ENCODE assay signal across 8 mouse cellular contexts in the genomic region with DNA sequence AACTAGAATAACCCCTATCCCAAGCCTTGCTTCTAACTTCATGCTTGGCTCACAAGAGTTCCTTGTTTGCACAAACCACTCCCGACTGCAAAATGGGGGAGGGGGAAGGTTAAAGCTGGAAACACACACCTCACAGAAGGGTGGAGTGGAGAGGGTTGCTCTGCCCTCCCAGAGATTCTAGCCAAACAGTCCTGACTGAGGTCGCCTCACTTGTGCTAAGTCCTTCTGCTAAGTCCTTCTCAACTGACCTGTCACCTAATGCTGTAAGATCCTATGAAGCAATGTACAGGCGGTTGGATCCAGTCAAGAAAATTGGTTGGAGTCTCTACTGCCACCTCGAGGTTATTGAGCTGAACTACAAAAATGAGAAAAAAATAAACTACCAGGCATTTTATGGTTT. TPM values are rescaled to one million over a fixed set of nuclear protein-coding genes. Genes with fewer than 3 reads are reported as not detected.
DNase-seq lines count a peak whose midpoint lies in the region; ATAC-seq lines count a peak whose summit lies in the region.

No protein-coding gene starts in this region.

- H3K9me3 ChIP-seq in megakaryocyte, embryonic 14.5 days = no peaks in the 10 kb centered on the region

- intact Hi-C loops in gastrocnemius, postnatal 14 days (cut with DNase I; ENCODE audit: low total_unique reads) = loop anchor here (10.0 kb wide), 1 partner anchor 408 kb away; no protein-coding TSS in a partner anchor

- peaks cover 68% of the 10 kb centered on the region for H3K4me1 ChIP-seq in megakaryocyte, embryonic 14.5 days

- peak overlapping the region; percentile 77 for H3K4me3 ChIP-seq in megakaryocyte, embryonic 14.5 days (replicated peaks)

- no peaks in the 10 kb centered on the region for H3K27me3 ChIP-seq in megakaryocyte, embryonic 14.5 days (replicated peaks)

- H3K36me3 ChIP-seq in megakaryocyte, embryonic 14.5 days (replicated peaks; ENCODE audit: low read length) = no peaks in the 10 kb centered on the region

- peak; percentile 58 to 61; a peak in 3 of 4 replicates for ATAC-seq in hematopoietic stem cell, adult 5-6 weeks (replicated peaks in 1 of 2; ENCODE audit: insufficient read depth in 1 of 2, low FRiP score in 2 of 2, low TSS enrichment in 1 of 2, low read depth in 1 of 2, poor library complexity in 2 of 2, severe bottlenecking in 2 of 2)

- DNase-seq in gastrocnemius, adult 18-20 months (ENCODE audit: low spot score) = peak; percentile 33
- DNase-seq in gastrocnemius, postnatal 14 days = no peak
- DNase-seq in 3T3-L1 (ENCODE audit: low read depth, low spot score) (peak; percentile 65), ZHBTc4 (ENCODE audit: low read depth, low spot score) (peak; percentile 40)
- DNase-seq in right cerebral cortex, adult 18-20 months = no peak
- DNase-seq in left cerebral cortex, adult 9 months (ENCODE audit: low spot score in 2 of 2) = no peak

RNA-seq across cellular contexts. Expression of gene Mylip, which starts 52.9 kb away (rescaled TPM):
- 10 to 100 TPM; 11.3 to 12.2 TPM for total RNA-seq in gastrocnemius, adult 18-20 months (2021)
- total RNA-seq in gastrocnemius, postnatal 14 days (2021) = 10 to 100 TPM; 12.0 to 21.1 TPM
- total RNA-seq in hematopoietic stem cell, adult 5-6 weeks (2017) = 26.1 and 30.1 TPM in 2 replicates
- 4.6 and 7.1 TPM in 2 replicates for polyA plus RNA-seq in megakaryocyte, embryonic 14.5 days (2012; ENCODE audit: insufficient read depth, low replicate concordance)

Comparison
In these comparisons a context has a peak if more than half of its experiments do, and no peak if none do; other contexts are left out.
1. DNase-seq: peak in gastrocnemius, adult 18-20 months (single experiment), 3T3-L1 (single experiment) and ZHBTc4 (single experiment); none in gastrocnemius, postnatal 14 days (single experiment), right cerebral cortex, adult 18-20 months (single experiment) and left cerebral cortex, adult 9 months (0 of 2).